Mouse (Mus musculus): Measurements from ENCODE around the gene Grwd1. TPM values are rescaled to one million over a fixed set of nuclear protein-coding genes. Genes with fewer than 3 reads are reported as not detected.

Gene Grwd1
- polyA plus RNA-seq, 2 experiments = 12.8 to 23.0 TPM

- no peaks in the 10 kb centered on the region for H3K36me3 ChIP-seq (replicated peaks; ENCODE audit: control insufficient read depth, insufficient read depth, low read depth)
- H3K27me3 ChIP-seq (ENCODE audit: control insufficient read depth, insufficient read depth, low read length) = peaks cover 45% of the 10 kb centered on the region
- no peaks in the 10 kb centered on the region for H3K4me1 ChIP-seq (replicated peaks; ENCODE audit: control insufficient read depth in 2 of 2, insufficient read depth in 2 of 2, low read length in 1 of 2)
- no peak for ATAC-seq (ENCODE audit: insufficient read depth)
- peak within 1 kb of the TSS; percentile 53 to 62 for H3K4me3 ChIP-seq (ENCODE audit: insufficient read depth in 1 of 2, low read depth in 2 of 2, low read length in 2 of 2)
- peak within 1 kb of the TSS; percentile 58 for H3K4me2 ChIP-seq (ENCODE audit: low read depth)
- H3K9ac ChIP-seq (replicated peaks) = peak within 1 kb of the TSS; percentile 54
- H3K9me3 ChIP-seq (ENCODE audit: control insufficient read depth, low read length) = no peaks in the 10 kb centered on the region
- TF ChIP-seq EP300 (IDR thresholded peaks at IDR 0.05; ENCODE audit: low read depth) (no peak), CTCF (IDR thresholded peaks at IDR 0.05; ENCODE audit: low read depth) (no peak)
- H3K27ac ChIP-seq = no peak within 1 kb of the TSS
- no peak for DNase-seq (ENCODE audit: low read depth in 3 of 3, low spot score in 3 of 3)
- WGBS (ENCODE audit: insufficient replicate concordance) = 21% methylated on average over 20 of the region's 20 CpGs
Measured at GRCm38 (mm10) chr7:45784524-45785372, 46.0 kb downstream of the Grwd1 start, which contains the start of gene Sult2b1. Sult2b1 (minus strand) TSS chr7:45784669.

- H3K27me3 ChIP-seq (ENCODE audit: control insufficient read depth, insufficient read depth, low read length) = peaks cover 45% of the 10 kb centered on the region
- 1% methylated on average over 38 of the region's 38 CpGs for WGBS (ENCODE audit: insufficient replicate concordance)
- peak within 1 kb of the TSS; percentile 54 for H3K9ac ChIP-seq (replicated peaks)
- H3K27ac ChIP-seq = no peak within 1 kb of the TSS
- H3K9me3 ChIP-seq (ENCODE audit: control insufficient read depth, low read length) = no peaks in the 10 kb centered on the region
- peak within 1 kb of the TSS; percentile 58 for H3K4me2 ChIP-seq (ENCODE audit: low read depth)
- TF ChIP-seq CTCF (IDR thresholded peaks at IDR 0.05; ENCODE audit: low read depth) (peak; percentile 40), EP300 (IDR thresholded peaks at IDR 0.05; ENCODE audit: low read depth) (no peak)
- H3K4me3 ChIP-seq (ENCODE audit: insufficient read depth in 1 of 2, low read depth in 2 of 2, low read length in 2 of 2) = peak within 1 kb of the TSS; percentile 53 to 62
- no peaks in the 10 kb centered on the region for H3K4me1 ChIP-seq (replicated peaks; ENCODE audit: control insufficient read depth in 2 of 2, insufficient read depth in 2 of 2, low read length in 1 of 2)
- no peaks in the 10 kb centered on the region for H3K36me3 ChIP-seq (replicated peaks; ENCODE audit: control insufficient read depth, insufficient read depth, low read depth)
- ATAC-seq (ENCODE audit: insufficient read depth) (0 out of 2 replicates have a peak, but pooled peaks have one; percentile 40), DNase-seq (ENCODE audit: low read depth in 3 of 3, low spot score in 3 of 3) (no peak)
Measured at GRCm38 (mm10) chr7:45783511-45784091, 47.1 kb downstream of the Grwd1 start, which contains the start of gene Lmtk3. Lmtk3 (plus strand) TSS chr7:45783738.

GRCm38 (mm10) chr7:45782271-45782670 is 48.5 kb downstream of the Grwd1 start:
- no peak overlapping the region for H3K9ac ChIP-seq (replicated peaks)
- H3K36me3 ChIP-seq (replicated peaks; ENCODE audit: control insufficient read depth, insufficient read depth, low read depth) = no peaks in the 10 kb centered on the region
- no peak for TF ChIP-seq CTCF (IDR thresholded peaks at IDR 0.05; ENCODE audit: low read depth)
- peaks cover 42% of the 10 kb centered on the region for H3K27me3 ChIP-seq (ENCODE audit: control insufficient read depth, insufficient read depth, low read length)
- no peak overlapping the region for H3K27ac ChIP-seq
- H3K9me3 ChIP-seq (ENCODE audit: control insufficient read depth, low read length) = no peaks in the 10 kb centered on the region
- WGBS (ENCODE audit: insufficient replicate concordance) = 51% methylated on average over 4 of the region's 4 CpGs
- H3K4me3 ChIP-seq (ENCODE audit: insufficient read depth in 1 of 2, low read depth in 2 of 2, low read length in 2 of 2) = no peak overlapping the region
- no peak for ATAC-seq (ENCODE audit: insufficient read depth)
- no peak overlapping the region for H3K4me2 ChIP-seq (ENCODE audit: low read depth)
- DNase-seq (ENCODE audit: low read depth in 3 of 3, low spot score in 3 of 3) = no peak
- no peaks in the 10 kb centered on the region for H3K4me1 ChIP-seq (replicated peaks; ENCODE audit: control insufficient read depth in 2 of 2, insufficient read depth in 2 of 2, low read length in 1 of 2)

- Histone ChIP-seq H3K4me2 (ENCODE audit: low read depth) (peak overlapping the region; percentile 6; the same call in 1 of the 2 replicates), H3K36me3 (replicated peaks; ENCODE audit: control insufficient read depth, insufficient read depth, low read depth) (no peaks in the 10 kb centered on the region), H3K27ac (no peak overlapping the region), H3K4me1 (replicated peaks; ENCODE audit: control insufficient read depth in 2 of 2, insufficient read depth in 2 of 2, low read length in 1 of 2) (no peaks in the 10 kb centered on the region), H3K27me3 (ENCODE audit: control insufficient read depth, insufficient read depth, low read length) (peaks cover 11% of the 10 kb centered on the region), H3K9ac (replicated peaks) (no peak overlapping the region), H3K4me3 (ENCODE audit: insufficient read depth in 1 of 2, low read depth in 2 of 2, low read length in 2 of 2) (no peak overlapping the region), H3K9me3 (ENCODE audit: control insufficient read depth, low read length) (no peaks in the 10 kb centered on the region)
- ATAC-seq (ENCODE audit: insufficient read depth) (no peak), DNase-seq (ENCODE audit: low read depth in 3 of 3, low spot score in 3 of 3) (no peak)
- WGBS (ENCODE audit: insufficient replicate concordance) = 16% methylated on average over 22 of the region's 22 CpGs
- TF ChIP-seq CTCF (IDR thresholded peaks at IDR 0.05; ENCODE audit: low read depth) (no peak), EP300 (IDR thresholded peaks at IDR 0.05; ENCODE audit: low read depth) (no peak)
Measured at GRCm38 (mm10) chr7:45779081-45779641, 51.6 kb downstream of the Grwd1 start.

- no peaks in the 10 kb centered on the region for H3K9me3 ChIP-seq (ENCODE audit: control insufficient read depth, low read length)
- DNase-seq (ENCODE audit: low read depth in 3 of 3, low spot score in 3 of 3) = no peak
- no peaks in the 10 kb centered on the region; the same call in none of the 2 replicates for H3K27me3 ChIP-seq (ENCODE audit: control insufficient read depth, insufficient read depth, low read length)
- TF ChIP-seq EP300 (IDR thresholded peaks at IDR 0.05; ENCODE audit: low read depth) = no peak
- TF ChIP-seq CTCF (IDR thresholded peaks at IDR 0.05; ENCODE audit: low read depth) = no peak
- WGBS (ENCODE audit: insufficient replicate concordance) = 48% methylated on average over 7 of the region's 7 CpGs
- H3K4me1 ChIP-seq (replicated peaks; ENCODE audit: control insufficient read depth in 2 of 2, insufficient read depth in 2 of 2, low read length in 1 of 2) = no peaks in the 10 kb centered on the region
- no peak overlapping the region for H3K4me3 ChIP-seq (ENCODE audit: insufficient read depth in 1 of 2, low read depth in 2 of 2, low read length in 2 of 2)
- H3K4me2 ChIP-seq (ENCODE audit: low read depth) = no peak overlapping the region
- no peak for ATAC-seq (ENCODE audit: insufficient read depth)
- H3K27ac ChIP-seq = no peak overlapping the region
- no peak overlapping the region for H3K9ac ChIP-seq (replicated peaks)
- H3K36me3 ChIP-seq (replicated peaks; ENCODE audit: control insufficient read depth, insufficient read depth, low read depth) = no peaks in the 10 kb centered on the region
Measured at GRCm38 (mm10) chr7:45775237-45775636, 55.5 kb downstream of the Grwd1 start.

Other genes starting within 250 kb of the Grwd1 start
- not detected in 2 replicates for gene Fgf21, start 215.5 kb downstream of the Grwd1 start, polyA plus RNA-seq (2012; rRNA removed)
- not detected in 2 replicates for gene Fgf21, start 215.5 kb downstream of the Grwd1 start, polyA plus RNA-seq (2014; fragmentation: Nextera tagmentation; extraction: Ambion mirVana)
- gene Fut1, start 213.7 kb downstream of the Grwd1 start, polyA plus RNA-seq (2012; rRNA removed) = not detected in 2 replicates
- gene Fut1, start 213.7 kb downstream of the Grwd1 start, polyA plus RNA-seq (2014; fragmentation: Nextera tagmentation; extraction: Ambion mirVana) = not detected in 2 replicates
- gene Izumo1, start 209.1 kb downstream of the Grwd1 start, polyA plus RNA-seq (2012; rRNA removed) = 0.10 and 0.15 TPM in 2 replicates
- gene Izumo1, start 209.1 kb downstream of the Grwd1 start, polyA plus RNA-seq (2014; fragmentation: Nextera tagmentation; extraction: Ambion mirVana) = 0.09 TPM in 1 of 2 replicates, not detected in the other
- 2.2 and 2.6 TPM in 2 replicates for gene Rasip1, start 203.5 kb downstream of the Grwd1 start, polyA plus RNA-seq (2012; rRNA removed)
- gene Rasip1, start 203.5 kb downstream of the Grwd1 start, polyA plus RNA-seq (2014; fragmentation: Nextera tagmentation; extraction: Ambion mirVana) = 1.3 and 2.6 TPM in 2 replicates
- 0.25 and 0.56 TPM in 2 replicates for gene Mamstr, start 191.0 kb downstream of the Grwd1 start, polyA plus RNA-seq (2012; rRNA removed)
- gene Mamstr, start 191.0 kb downstream of the Grwd1 start, polyA plus RNA-seq (2014; fragmentation: Nextera tagmentation; extraction: Ambion mirVana) = 0.18 TPM in 1 of 2 replicates, not detected in the other
- gene Fut2, start 164.6 kb downstream of the Grwd1 start, polyA plus RNA-seq (2012; rRNA removed) = 0.17 TPM in 1 of 2 replicates, not detected in the other
- not detected in 2 replicates for gene Fut2, start 164.6 kb downstream of the Grwd1 start, polyA plus RNA-seq (2014; fragmentation: Nextera tagmentation; extraction: Ambion mirVana)
- gene Ntn5, start 146.9 kb downstream of the Grwd1 start, polyA plus RNA-seq (2012; rRNA removed) = 0.04 TPM in 1 of 2 replicates, not detected in the other
- gene Ntn5, start 146.9 kb downstream of the Grwd1 start, polyA plus RNA-seq (2014; fragmentation: Nextera tagmentation; extraction: Ambion mirVana) = not detected in 2 replicates
- gene Sec1, start 136.5 kb downstream of the Grwd1 start, polyA plus RNA-seq (2012; rRNA removed) = 0.02 and 0.03 TPM in 2 replicates
- gene Sec1, start 136.5 kb downstream of the Grwd1 start, polyA plus RNA-seq (2014; fragmentation: Nextera tagmentation; extraction: Ambion mirVana) = not detected in 2 replicates
- 0.23 and 0.58 TPM in 2 replicates for gene Car11, start 131.1 kb downstream of the Grwd1 start, polyA plus RNA-seq (2012; rRNA removed)
- gene Car11, start 131.1 kb downstream of the Grwd1 start, polyA plus RNA-seq (2014; fragmentation: Nextera tagmentation; extraction: Ambion mirVana) = 0.42 and 0.44 TPM in 2 replicates
- gene Dbp, start 125.9 kb downstream of the Grwd1 start, polyA plus RNA-seq (2012; rRNA removed) = 0.69 and 0.80 TPM in 2 replicates
- 0.51 and 0.54 TPM in 2 replicates for gene Dbp, start 125.9 kb downstream of the Grwd1 start, polyA plus RNA-seq (2014; fragmentation: Nextera tagmentation; extraction: Ambion mirVana)
- gene Rpl18, start 115.5 kb downstream of the Grwd1 start, polyA plus RNA-seq (2012; rRNA removed) = 499 and 605 TPM in 2 replicates
- 832 and 846 TPM in 2 replicates for gene Rpl18, start 115.5 kb downstream of the Grwd1 start, polyA plus RNA-seq (2014; fragmentation: Nextera tagmentation; extraction: Ambion mirVana)
- 7.6 and 9.1 TPM in 2 replicates for gene Sphk2, start 112.9 kb downstream of the Grwd1 start, polyA plus RNA-seq (2012; rRNA removed)
- 5.8 and 9.0 TPM in 2 replicates for gene Sphk2, start 112.9 kb downstream of the Grwd1 start, polyA plus RNA-seq (2014; fragmentation: Nextera tagmentation; extraction: Ambion mirVana)
- gene Fam83e, start 109.7 kb downstream of the Grwd1 start, polyA plus RNA-seq (2012; rRNA removed) = 0.31 and 0.32 TPM in 2 replicates
- 0.14 and 0.32 TPM in 2 replicates for gene Fam83e, start 109.7 kb downstream of the Grwd1 start, polyA plus RNA-seq (2014; fragmentation: Nextera tagmentation; extraction: Ambion mirVana)
- gene Spaca4, start 105.1 kb downstream of the Grwd1 start, polyA plus RNA-seq (2012; rRNA removed) = not detected in 2 replicates
- not detected in 2 replicates for gene Spaca4, start 105.1 kb downstream of the Grwd1 start, polyA plus RNA-seq (2014; fragmentation: Nextera tagmentation; extraction: Ambion mirVana)
- gene Lmtk3, start 47.2 kb downstream of the Grwd1 start, polyA plus RNA-seq (2012; rRNA removed) = 0.18 and 0.48 TPM in 2 replicates
- gene Lmtk3, start 47.2 kb downstream of the Grwd1 start, polyA plus RNA-seq (2014; fragmentation: Nextera tagmentation; extraction: Ambion mirVana) = not detected in 2 replicates
- gene Sult2b1, start 46.3 kb downstream of the Grwd1 start, polyA plus RNA-seq (2012; rRNA removed) = 0.06 and 0.35 TPM in 2 replicates
- gene Sult2b1, start 46.3 kb downstream of the Grwd1 start, polyA plus RNA-seq (2014; fragmentation: Nextera tagmentation; extraction: Ambion mirVana) = 0.15 and 0.43 TPM in 2 replicates
- 14.5 and 19.4 TPM in 2 replicates for gene Cyth2, start 16.4 kb downstream of the Grwd1 start, polyA plus RNA-seq (2012; rRNA removed)
- gene Cyth2, start 16.4 kb downstream of the Grwd1 start, polyA plus RNA-seq (2014; fragmentation: Nextera tagmentation; extraction: Ambion mirVana) = 23.0 and 26.5 TPM in 2 replicates
- gene Kcnj14, start 6.2 kb downstream of the Grwd1 start, polyA plus RNA-seq (2012; rRNA removed) = 0.06 and 0.11 TPM in 2 replicates
- gene Kcnj14, start 6.2 kb downstream of the Grwd1 start, polyA plus RNA-seq (2014; fragmentation: Nextera tagmentation; extraction: Ambion mirVana) = 0.06 and 0.19 TPM in 2 replicates
- 53.9 and 74.6 TPM in 2 replicates for gene Kdelr1, start 41.8 kb upstream of the Grwd1 start, polyA plus RNA-seq (2012; rRNA removed)
- gene Kdelr1, start 41.8 kb upstream of the Grwd1 start, polyA plus RNA-seq (2014; fragmentation: Nextera tagmentation; extraction: Ambion mirVana) = 33.9 and 34.8 TPM in 2 replicates
- 0.11 and 0.13 TPM in 2 replicates for gene Grin2d, start 47.4 kb upstream of the Grwd1 start, polyA plus RNA-seq (2012; rRNA removed)
- gene Grin2d, start 47.4 kb upstream of the Grwd1 start, polyA plus RNA-seq (2014; fragmentation: Nextera tagmentation; extraction: Ambion mirVana) = 0.01 TPM in 1 of 2 replicates, not detected in the other
- 0.86 and 1.2 TPM in 2 replicates for gene Syngr4, start 65.8 kb upstream of the Grwd1 start, polyA plus RNA-seq (2012; rRNA removed)
- 1.2 and 1.3 TPM in 2 replicates for gene Syngr4, start 65.8 kb upstream of the Grwd1 start, polyA plus RNA-seq (2014; fragmentation: Nextera tagmentation; extraction: Ambion mirVana)
- 8.6 and 10.2 TPM in 2 replicates for gene Tmem143, start 66.0 kb upstream of the Grwd1 start, polyA plus RNA-seq (2012; rRNA removed)
- gene Tmem143, start 66.0 kb upstream of the Grwd1 start, polyA plus RNA-seq (2014; fragmentation: Nextera tagmentation; extraction: Ambion mirVana) = 2.4 and 2.7 TPM in 2 replicates
- 29.0 and 39.6 TPM in 2 replicates for gene Emp3, start 90.5 kb upstream of the Grwd1 start, polyA plus RNA-seq (2012; rRNA removed)
- 54.9 and 61.8 TPM in 2 replicates for gene Emp3, start 90.5 kb upstream of the Grwd1 start, polyA plus RNA-seq (2014; fragmentation: Nextera tagmentation; extraction: Ambion mirVana)
- gene Ccdc114, start 93.1 kb upstream of the Grwd1 start, polyA plus RNA-seq (2012; rRNA removed) = 0.96 and 1.0 TPM in 2 replicates
- 0.82 and 1.2 TPM in 2 replicates for gene Ccdc114, start 93.1 kb upstream of the Grwd1 start, polyA plus RNA-seq (2014; fragmentation: Nextera tagmentation; extraction: Ambion mirVana)
- 12.0 and 12.4 TPM in 2 replicates for gene Abcc6, start 199.4 kb upstream of the Grwd1 start, polyA plus RNA-seq (2012; rRNA removed)
- 4.1 and 7.8 TPM in 2 replicates for gene Abcc6, start 199.4 kb upstream of the Grwd1 start, polyA plus RNA-seq (2014; fragmentation: Nextera tagmentation; extraction: Ambion mirVana)
- 13.6 and 17.0 TPM in 2 replicates for gene Nomo1, start 202.8 kb upstream of the Grwd1 start, polyA plus RNA-seq (2012; rRNA removed)
- 12.9 and 14.9 TPM in 2 replicates for gene Nomo1, start 202.8 kb upstream of the Grwd1 start, polyA plus RNA-seq (2014; fragmentation: Nextera tagmentation; extraction: Ambion mirVana)